Mouse (Mus musculus) forebrain, embryonic 16.5 days (tissue): ENCODE data around the gene Creld2. TPM values are rescaled to one million over a fixed set of nuclear protein-coding genes. Genes with fewer than 3 reads are reported as not detected.

Experiments
- ATAC-seq: fragments of 200-750 bp; cut with Nextera tagmentation; 2 replicates; pipeline ENCODE4 v1.8.0; 2017; ENCODE audit warnings: mild to moderate bottlenecking, moderate library complexity
- H3K27ac ChIP-seq: fragments of 300-500 bp; sonication (generic); 2 replicates; pipeline ENCODE4 v1.5.1; 2014; ENCODE audit warnings: low read length, control low read depth
- H3K27me3 ChIP-seq: fragments of 300-500 bp; sonication (generic); replicated peaks from 2 replicates; pipeline ENCODE4 v1.6.1; 2014; ENCODE audit warnings: low read length; ENCODE audit not compliant: control insufficient read depth, insufficient read depth
- H3K36me3 ChIP-seq: fragments of 300-500 bp; sonication (generic); 2 replicates; pipeline ENCODE4 v1.6.1; 2014; ENCODE audit not compliant: control insufficient read depth, insufficient read depth
- H3K4me1 ChIP-seq: fragments of 300-500 bp; sonication (generic); replicated peaks from 2 replicates; pipeline ENCODE4 v1.6.1; 2014; ENCODE audit warnings: low read length; ENCODE audit not compliant: control insufficient read depth, insufficient read depth
- H3K4me2 ChIP-seq: fragments of 300-500 bp; sonication (generic); 2 replicates; pipeline ENCODE4 v1.6.1; 2014; ENCODE audit warnings: mild to moderate bottlenecking, low read length, control low read depth
- H3K4me3 ChIP-seq: fragments of 300-500 bp; sonication (generic); replicated peaks from 2 replicates; pipeline ENCODE4 v1.5.1; 2014; ENCODE audit warnings: mild to moderate bottlenecking, low read length, control low read depth
- H3K9ac ChIP-seq: fragments of 300-500 bp; sonication (generic); replicated peaks from 2 replicates; pipeline ENCODE4 v1.6.1; 2014; ENCODE audit warnings: low read depth, low read length, control low read depth
- H3K9me3 ChIP-seq: fragments of 300-500 bp; sonication (generic); 2 replicates; pipeline ENCODE4 v1.6.1; 2016; ENCODE audit warnings: low read length; ENCODE audit not compliant: control insufficient read depth
- WGBS: fragments of 180-500 bp; shearing (Covaris S2); extraction: QIAGEN DNeasy Blood & Tissue Kit; methylation state at CpG from one replicate; pipeline ENCODE4 v1.1.7; 2014; 5-methylcytosine and 5-hydroxymethylcytosine counted together
- polyA plus RNA-seq: library from polyadenylated mRNA; unstranded; fragments of >200 nt; fragmentation: Nextera tagmentation; extraction: Ambion mirVana; gene quantifications from 2 replicates; pipeline ENCODE4 v1.2.1, GENCODE M21; 2015

Gene Creld2
- polyA plus RNA-seq, 1 experiment from 2014 or later: 60.4 TPM

- H3K27ac ChIP-seq: no peak overlapping the region
- no peak for ATAC-seq
- no peaks in the 10 kb centered on the region for H3K9me3 ChIP-seq
- H3K4me1 ChIP-seq: no peaks in the 10 kb centered on the region
- no peaks in the 10 kb centered on the region for H3K36me3 ChIP-seq
- H3K4me2 ChIP-seq: no peak overlapping the region
- WGBS: 100% methylated on average over 1 of the region's 1 CpGs
- no peaks in the 10 kb centered on the region for H3K27me3 ChIP-seq
- H3K4me3 ChIP-seq: no peak overlapping the region
- no peak overlapping the region for H3K9ac ChIP-seq
Measured at GRCm38 (mm10) chr15:88848661-88849060, 29.2 kb downstream of the Creld2 start.

- ATAC-seq: no peak
- 100% methylated on average over 2 of the region's 2 CpGs for WGBS
- H3K9ac ChIP-seq: no peak overlapping the region
- H3K27me3 ChIP-seq: no peaks in the 10 kb centered on the region
- H3K4me1 ChIP-seq: no peaks in the 10 kb centered on the region
- H3K27ac ChIP-seq: no peak overlapping the region
- H3K36me3 ChIP-seq: no peaks in the 10 kb centered on the region
- H3K4me2 ChIP-seq: no peak overlapping the region
- no peak overlapping the region for H3K4me3 ChIP-seq
- H3K9me3 ChIP-seq: no peaks in the 10 kb centered on the region
Measured at GRCm38 (mm10) chr15:88849621-88850020, 30.2 kb downstream of the Creld2 start.

- Histone ChIP-seq H3K9me3 (no peaks in the 10 kb centered on the region), H3K27me3 (no peaks in the 10 kb centered on the region), H3K27ac (no peak overlapping the region), H3K36me3 (no peaks in the 10 kb centered on the region), H3K4me1 (no peaks in the 10 kb centered on the region), H3K4me2 (no peak overlapping the region), H3K9ac (no peak overlapping the region), H3K4me3 (no peak overlapping the region)
- 50% methylated on average over 10 of the region's 10 CpGs for WGBS
- ATAC-seq: peak; percentile 45; the same call in 1 of the 2 replicates
Measured at GRCm38 (mm10) chr15:88850146-88850826, 30.8 kb downstream of the Creld2 start.

DNA sequence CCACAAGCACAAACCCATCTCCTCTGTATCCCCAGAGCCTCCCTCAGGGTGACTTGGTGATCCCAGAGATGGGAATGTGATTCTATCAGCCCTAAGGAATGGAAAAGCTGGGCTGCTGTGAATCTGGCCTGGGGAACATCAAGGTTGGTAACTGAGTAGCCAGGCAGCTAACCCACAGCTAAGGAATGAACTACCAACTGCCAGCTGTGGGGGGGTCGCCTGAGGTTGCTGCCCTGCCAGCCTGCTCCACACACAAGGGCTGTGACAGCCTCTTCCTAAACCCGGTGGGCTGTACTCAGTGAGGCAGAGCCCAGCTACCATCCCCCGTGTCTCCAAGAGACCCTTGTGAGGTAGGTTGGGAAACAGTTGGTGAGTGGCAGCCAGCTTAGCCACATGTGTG, 31.6 kb downstream of the Creld2 start:
- H3K9ac ChIP-seq: no peak overlapping the region
- no peaks in the 10 kb centered on the region for H3K9me3 ChIP-seq
- no peak for ATAC-seq
- H3K36me3 ChIP-seq: no peaks in the 10 kb centered on the region
- no peak overlapping the region for H3K4me3 ChIP-seq
- no peaks in the 10 kb centered on the region for H3K27me3 ChIP-seq
- H3K4me2 ChIP-seq: no peak overlapping the region
- 60% methylated on average over 3 of the region's 3 CpGs for WGBS
- no peaks in the 10 kb centered on the region for H3K4me1 ChIP-seq
- no peak overlapping the region for H3K27ac ChIP-seq

DNA sequence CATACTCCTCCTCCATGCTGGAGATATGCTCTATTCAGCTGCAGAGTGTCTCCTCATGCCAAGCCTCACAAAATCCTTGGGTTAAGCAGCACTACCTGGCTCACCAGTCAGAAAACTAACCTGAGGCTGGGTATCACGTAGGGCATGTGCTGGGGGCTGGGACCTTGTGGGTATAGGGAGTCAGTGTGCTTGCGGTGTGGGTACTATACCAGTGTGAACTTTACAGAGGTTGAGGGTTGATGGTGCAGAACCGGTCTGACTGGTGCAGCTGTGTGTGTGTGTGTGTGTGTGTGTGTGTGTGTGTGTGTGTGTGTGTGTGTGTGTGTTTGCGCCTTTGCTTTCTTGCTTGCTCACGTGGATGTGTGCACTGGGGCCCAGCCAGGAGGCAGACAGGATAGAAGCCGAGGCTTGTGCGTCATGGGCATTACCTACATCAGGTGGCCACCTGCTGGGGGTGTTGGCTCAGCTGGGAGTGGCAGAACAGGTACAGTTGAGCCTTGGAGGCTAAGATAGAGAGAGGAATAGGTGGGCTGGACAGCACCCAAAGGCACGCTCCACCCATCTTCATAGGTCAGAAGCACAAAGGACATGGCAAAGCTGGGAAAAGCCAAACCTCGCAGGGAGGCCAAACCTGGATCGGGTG, 32.2 kb downstream of the Creld2 start:
- Histone ChIP-seq H3K9me3 (no peaks in the 10 kb centered on the region), H3K4me3 (no peak overlapping the region), H3K4me1 (no peaks in the 10 kb centered on the region), H3K27ac (no peak overlapping the region), H3K36me3 (no peaks in the 10 kb centered on the region), H3K27me3 (no peaks in the 10 kb centered on the region), H3K4me2 (no peak overlapping the region), H3K9ac (no peak overlapping the region)
- no peak for ATAC-seq
- WGBS: 78% methylated on average over 10 of the region's 10 CpGs

GRCm38 (mm10) chr15:88853106-88853505, 33.7 kb downstream of the Creld2 start:
- Histone ChIP-seq H3K27ac (no peak overlapping the region), H3K27me3 (no peaks in the 10 kb centered on the region), H3K36me3 (no peaks in the 10 kb centered on the region), H3K4me3 (no peak overlapping the region), H3K9ac (no peak overlapping the region), H3K9me3 (no peaks in the 10 kb centered on the region), H3K4me2 (no peak overlapping the region), H3K4me1 (no peaks in the 10 kb centered on the region)
- ATAC-seq: no peak
- WGBS: 87% methylated on average over 9 of the region's 9 CpGs

DNA sequence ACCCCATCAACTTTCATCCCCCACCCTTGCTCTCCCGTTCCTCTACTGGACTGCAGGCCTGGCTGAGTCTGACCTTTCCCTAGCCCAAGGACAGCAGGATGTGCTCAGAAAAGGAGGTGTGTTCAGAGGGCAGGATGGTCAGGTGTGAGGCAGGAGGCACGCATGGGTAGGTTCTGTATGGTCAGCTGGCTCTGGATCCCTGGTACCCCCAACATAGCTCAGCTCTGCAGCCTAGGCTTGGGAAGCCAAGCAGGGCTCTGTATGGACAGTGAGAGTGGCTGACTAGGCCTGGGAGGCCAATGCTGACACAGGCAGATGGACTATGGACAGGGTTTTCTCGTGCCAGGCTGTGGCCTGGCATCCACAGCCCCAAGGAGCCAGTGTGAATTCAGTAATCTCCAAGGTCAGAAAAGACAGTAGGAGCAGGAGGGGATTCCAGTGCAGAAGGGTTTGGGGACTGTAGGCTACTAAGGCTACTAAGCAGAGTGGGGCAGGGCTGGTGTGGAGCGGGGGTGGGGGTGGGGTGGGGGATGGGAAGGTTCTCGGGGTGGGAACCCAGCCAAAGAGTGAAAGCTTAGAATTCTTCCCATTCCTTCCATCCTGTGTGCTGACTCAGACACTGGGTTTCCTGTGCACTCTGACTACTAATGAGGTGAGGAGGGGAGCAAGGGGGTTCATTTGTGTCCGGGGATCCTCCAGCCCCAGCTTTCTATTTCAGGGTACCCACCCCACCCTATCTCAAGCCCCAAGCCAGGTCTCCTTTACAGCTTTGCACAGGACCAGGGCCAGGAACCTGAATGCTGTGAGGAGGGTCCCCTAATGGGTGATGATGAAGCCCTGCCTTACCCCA, 34.9 kb downstream of the Creld2 start:
- Histone ChIP-seq H3K9me3 (no peaks in the 10 kb centered on the region), H3K4me1 (peaks cover 2% of the 10 kb centered on the region), H3K4me3 (no peak overlapping the region), H3K9ac (no peak overlapping the region), H3K36me3 (no peaks in the 10 kb centered on the region), H3K27ac (no peak overlapping the region), H3K4me2 (no peak overlapping the region), H3K27me3 (no peaks in the 10 kb centered on the region)
- WGBS: 38% methylated on average over 6 of the region's 6 CpGs
- ATAC-seq: 0 out of 2 replicates have a peak, but pooled peaks have one; percentile 23

DNA sequence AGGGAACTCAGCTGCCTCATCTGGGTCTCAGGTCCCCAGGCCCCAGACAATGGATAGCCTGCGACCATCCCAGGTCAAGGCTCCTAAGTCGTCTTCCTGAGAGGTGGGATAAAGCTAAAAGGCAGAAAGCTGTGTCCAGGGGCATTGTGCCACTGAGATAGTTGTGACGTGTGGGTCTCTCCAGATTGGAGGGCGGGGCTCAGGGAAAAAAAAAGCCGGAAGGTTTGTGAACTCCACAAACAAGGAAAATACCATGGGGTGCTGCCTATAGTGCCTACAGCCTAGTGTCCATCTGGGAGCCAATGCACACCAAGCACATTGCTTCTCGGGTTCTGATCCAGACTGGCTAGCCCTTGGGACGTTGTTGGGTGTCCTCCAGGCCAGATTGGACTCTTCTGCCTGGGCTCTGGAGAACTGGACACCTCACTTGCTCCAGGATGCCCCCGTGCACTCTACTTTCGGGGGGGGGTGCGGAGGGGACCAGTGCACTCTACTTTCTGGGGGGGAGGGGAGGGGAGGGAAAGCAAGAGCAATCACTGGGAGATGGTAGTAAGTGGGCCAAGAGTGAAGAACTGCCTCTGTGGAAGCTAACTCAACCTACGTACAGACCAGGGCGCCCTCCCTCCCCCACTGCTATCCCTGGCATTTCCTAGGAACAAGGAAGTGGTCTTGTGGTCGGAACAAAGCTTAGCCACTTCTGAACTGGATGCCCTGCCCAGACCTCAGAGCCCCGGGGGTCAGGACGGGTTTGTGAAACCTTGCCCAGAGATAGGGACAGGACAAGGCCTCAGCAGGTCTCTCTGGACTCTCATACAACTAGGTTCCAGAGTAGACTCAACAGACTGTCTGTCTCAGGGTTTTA, 35.8 kb downstream of the Creld2 start:
- Histone ChIP-seq H3K4me2 (no peak overlapping the region), H3K27me3 (no peaks in the 10 kb centered on the region), H3K27ac (no peak overlapping the region), H3K36me3 (no peaks in the 10 kb centered on the region), H3K9ac (no peak overlapping the region), H3K4me1 (peaks cover 2% of the 10 kb centered on the region), H3K4me3 (no peak overlapping the region), H3K9me3 (no peaks in the 10 kb centered on the region)
- ATAC-seq: no peak
- WGBS: 72% methylated on average over 15 of the region's 15 CpGs
